Mouse (Mus musculus): Measurements from ENCODE around the gene Mfsd11. TPM values are rescaled to one million over a fixed set of nuclear protein-coding genes. Genes with fewer than 3 reads are reported as not detected.
A peak's percentile ranks its signal among the peaks of the same experiment; 100 is the strongest.
"Not testable (repeated sequence)": the region's sequence is repeated elsewhere in the genome, so short reads cannot be mapped to it uniquely, and the experiment has no call there.

The Mfsd11 gene
- total RNA-seq, 2 experiments from 2014 or later = 39.8 to 49.4 TPM

DNA sequence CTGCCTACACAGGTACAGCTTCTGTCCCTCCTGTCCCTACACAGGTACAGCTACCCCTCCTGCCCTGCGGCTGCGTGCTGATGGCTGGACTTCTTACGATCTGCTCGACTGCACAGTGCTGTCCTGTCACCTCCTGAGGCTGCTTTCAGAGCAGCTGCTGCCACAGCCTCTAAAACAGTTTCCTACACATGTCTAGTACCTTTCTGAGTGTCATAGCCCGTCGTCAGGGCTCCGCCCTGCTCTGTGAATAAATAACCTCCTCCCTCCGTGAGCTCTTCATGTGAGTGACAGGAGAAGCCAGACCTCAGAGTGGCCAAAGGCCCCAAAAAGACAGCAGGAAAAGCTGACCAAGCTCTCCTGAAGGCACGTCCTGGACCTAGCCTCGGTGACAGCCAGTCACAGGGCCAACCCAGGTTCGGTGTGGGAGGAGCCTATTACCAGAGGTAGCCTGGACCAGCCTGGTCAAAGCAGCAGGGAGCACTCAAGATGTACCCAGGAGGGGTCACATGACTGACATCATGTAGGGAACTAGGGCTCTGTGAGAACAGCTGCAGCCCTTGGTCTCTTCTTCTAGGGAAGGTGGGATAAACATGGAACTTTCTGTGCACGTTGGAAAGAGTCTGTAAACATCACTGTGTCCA lies 13.8 kb downstream of the Mfsd11 start:
- intact Hi-C loops (cut with DNase I) = no loop called here
- DNase-seq (ENCODE audit: extremely low spot score in 1 of 2, low spot score in 2 of 2) = no peak

DNA sequence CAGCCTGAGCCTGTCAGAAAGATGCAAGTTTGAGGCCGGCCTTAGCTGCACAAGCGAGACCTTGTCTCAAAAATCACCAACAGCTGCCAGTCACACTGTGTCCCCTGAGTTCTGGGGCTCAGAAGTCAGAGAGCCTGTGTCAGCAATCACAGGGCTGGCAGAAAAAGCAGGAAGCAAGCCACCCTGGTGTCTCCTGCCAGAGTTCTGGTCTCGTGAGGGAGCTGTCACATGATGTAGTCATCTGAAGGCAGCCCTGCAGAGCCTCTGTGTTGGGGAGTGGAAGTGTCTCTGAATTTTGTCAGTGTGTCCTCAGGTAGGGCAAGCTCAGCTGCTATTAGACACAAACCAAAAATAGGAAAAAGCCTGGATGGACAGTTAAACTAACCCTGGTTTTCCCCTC lies 15.9 kb downstream of the Mfsd11 start:
- intact Hi-C loops (cut with DNase I) = no loop called here
- peak in 1 of 2 experiments; percentile 50 for DNase-seq (ENCODE audit: extremely low spot score in 1 of 2, low spot score in 2 of 2)

DNA sequence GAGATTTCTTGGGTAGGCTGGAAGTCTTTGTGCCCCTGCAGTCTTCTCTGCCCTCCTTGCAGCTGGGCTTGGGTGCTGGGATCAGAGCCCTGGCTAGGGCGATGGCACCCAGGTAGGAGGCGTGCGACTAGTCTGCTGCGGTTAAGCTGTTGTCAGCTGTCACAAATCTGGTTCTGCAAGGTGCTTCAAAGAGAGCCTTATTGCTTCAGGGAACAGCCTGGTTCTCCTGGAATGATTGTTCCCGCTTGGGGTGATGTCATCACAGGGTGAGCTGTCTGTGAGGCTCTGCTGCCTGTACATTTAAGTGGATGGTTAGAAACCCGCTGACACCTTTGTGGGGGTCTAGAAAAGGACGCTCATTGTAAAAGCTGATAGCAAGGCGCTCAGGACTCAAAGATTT lies 17.0 kb downstream of the Mfsd11 start:
- DNase-seq (ENCODE audit: extremely low spot score in 1 of 2, low spot score in 2 of 2) = no peak
- intact Hi-C loops (cut with DNase I) = no loop called here

DNA sequence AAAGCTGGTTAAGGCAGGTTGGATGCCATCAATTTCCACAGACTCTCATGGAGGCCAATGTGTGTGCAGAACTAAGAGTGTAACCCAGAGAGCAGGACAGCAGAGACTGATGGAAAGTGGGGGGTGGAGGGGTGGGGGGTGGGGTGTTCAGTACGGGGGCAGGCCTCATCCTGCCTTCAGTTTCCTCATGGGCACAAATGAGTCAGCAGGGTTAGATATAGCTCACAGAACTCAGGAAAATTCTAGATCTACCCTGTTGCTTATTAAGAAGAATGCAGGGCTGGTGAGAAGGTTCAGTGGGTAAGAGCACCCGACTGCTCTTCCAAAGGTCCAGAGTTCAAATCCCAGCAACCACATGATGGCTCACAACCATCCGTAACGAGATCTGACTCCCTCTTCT lies 17.4 kb downstream of the Mfsd11 start:
- intact Hi-C loops (cut with DNase I) = no loop called here
- DNase-seq (ENCODE audit: extremely low spot score in 1 of 2, low spot score in 2 of 2) = no peak

DNA sequence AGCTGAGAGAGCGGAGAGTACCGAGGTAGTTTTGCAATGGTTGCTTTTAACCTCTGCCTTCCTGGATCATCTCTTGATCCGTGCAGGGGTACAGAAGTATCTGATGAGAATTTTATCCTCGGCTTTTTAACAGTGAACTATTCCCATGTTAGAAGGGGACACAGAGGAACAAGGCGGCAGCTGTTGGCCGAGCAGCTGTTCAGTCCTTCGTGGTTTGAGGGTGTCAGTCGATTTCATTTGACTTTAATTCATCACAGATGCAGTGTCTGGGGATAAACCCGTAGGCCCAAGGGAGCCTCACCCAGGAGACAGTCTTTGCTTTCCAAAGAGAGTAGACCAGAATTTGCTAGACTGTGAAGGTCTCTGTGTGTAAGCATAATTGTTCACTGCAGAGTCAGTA lies 19.3 kb downstream of the Mfsd11 start:
- intact Hi-C loops (cut with DNase I) = no loop called here
- no peak for DNase-seq (ENCODE audit: extremely low spot score in 1 of 2, low spot score in 2 of 2)

DNA sequence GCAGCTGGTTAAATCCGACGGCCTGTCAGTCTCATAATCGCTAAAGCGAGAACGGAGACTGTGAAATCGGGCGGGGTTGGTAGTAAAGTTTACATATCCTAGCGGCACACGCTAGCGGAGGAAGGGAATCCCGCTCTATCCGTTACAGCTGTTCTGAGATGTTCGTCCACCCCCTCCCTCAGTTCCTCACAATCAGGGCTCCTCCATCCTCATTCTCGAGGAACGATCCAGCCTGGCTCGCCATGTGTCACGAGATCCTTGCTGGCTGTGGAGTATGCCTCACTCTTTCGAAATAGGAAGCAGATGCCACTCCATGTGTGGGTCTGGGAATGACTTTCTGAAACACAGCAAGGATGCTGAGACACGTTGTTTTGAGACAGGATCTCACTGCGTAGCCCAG lies 21.7 kb downstream of the Mfsd11 start:
- intact Hi-C loops (cut with DNase I) = no loop called here
- DNase-seq (ENCODE audit: extremely low spot score in 1 of 2, low spot score in 2 of 2) = peak in 1 of 2 experiments; percentile 43

DNA sequence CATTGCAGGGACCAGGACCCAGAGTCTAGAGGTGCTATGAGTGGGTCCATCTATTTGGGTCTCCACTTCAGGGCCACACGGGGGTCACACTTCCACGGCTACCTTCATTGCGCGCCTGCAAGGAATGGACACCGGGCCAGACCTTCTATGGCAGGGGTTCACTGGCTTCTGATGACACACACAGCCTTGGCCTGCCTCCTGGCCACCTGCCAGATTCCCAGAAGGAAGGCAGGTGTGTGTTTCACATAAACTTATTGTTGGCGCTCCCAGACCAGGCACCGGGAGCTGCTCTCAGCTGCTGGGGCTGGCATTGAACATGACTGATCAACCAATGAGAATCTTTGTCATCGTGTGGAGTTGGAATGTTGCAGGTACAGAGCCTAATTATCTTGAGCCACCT lies 26.2 kb downstream of the Mfsd11 start:
- peak in 1 of 2 experiments; percentile 43 for DNase-seq (ENCODE audit: extremely low spot score in 1 of 2, low spot score in 2 of 2)
- intact Hi-C loops (cut with DNase I) = no loop called here

DNA sequence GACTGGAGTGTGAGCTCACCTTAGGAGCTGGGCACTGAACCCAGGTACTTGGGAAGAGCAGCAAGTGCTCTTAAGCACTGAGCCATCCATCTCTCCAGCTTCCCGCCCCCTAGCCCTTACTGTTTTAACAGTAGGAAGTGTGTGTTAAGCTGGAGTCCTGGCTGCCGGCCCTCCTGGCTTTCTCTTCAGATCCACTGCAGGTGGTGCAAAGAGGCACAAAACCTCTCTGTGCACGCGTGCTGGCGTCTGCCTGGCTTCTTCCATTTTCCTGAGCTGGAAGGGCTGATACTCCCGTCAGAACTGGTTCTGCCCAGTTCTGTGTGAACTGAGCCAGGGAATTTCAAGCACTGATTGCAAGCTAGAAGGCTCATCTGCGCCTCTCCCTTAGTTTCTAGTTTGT lies 28.6 kb downstream of the Mfsd11 start:
- intact Hi-C loops (cut with DNase I) = no loop called here
- DNase-seq (ENCODE audit: extremely low spot score in 1 of 2, low spot score in 2 of 2) = peak in 1 of 2 experiments; percentile 12

DNA sequence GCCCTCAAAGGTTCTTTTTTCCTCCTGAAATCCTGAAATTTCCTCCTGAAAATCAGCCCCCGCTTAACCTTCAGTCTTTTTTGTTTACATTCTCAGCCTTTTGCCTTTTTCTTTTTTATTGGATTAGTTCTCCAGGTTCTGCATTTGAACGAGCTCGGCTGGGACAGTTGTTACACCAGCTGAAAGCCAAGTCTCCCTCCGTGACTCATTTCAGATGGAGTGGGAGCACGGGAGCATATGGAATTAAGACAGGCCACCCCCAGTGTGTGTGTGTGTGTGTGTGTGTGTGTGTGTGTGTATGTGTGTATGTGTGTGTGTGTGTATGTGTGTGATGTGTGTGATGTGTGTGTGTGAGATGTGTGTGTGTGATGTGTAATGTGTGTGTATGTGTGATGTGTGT lies 29.2 kb downstream of the Mfsd11 start:
- DNase-seq (ENCODE audit: extremely low spot score in 1 of 2, low spot score in 2 of 2) = no peak
- intact Hi-C loops (cut with DNase I) = no loop called here

DNA sequence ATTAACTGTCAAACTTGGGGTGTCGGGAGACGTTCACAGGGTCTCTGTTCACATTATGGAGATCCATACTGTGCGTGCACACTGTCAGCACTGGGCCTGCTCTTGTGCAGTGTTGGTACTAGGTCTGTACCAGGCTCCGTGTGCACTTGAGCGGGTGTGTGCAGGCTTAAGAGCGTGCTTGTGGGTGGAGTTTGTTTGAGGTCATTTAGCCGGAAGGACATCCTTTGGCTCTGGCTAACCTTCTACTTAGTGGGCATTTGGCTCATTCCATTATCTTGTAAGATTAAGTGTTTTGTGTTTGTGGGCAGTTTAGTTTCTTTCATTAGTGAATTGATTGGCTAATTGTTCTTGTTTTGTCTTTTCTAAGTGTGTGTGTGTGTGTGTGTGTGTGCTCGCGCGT lies 30.2 kb downstream of the Mfsd11 start:
- intact Hi-C loops (cut with DNase I) = no loop called here
- no peak for DNase-seq (ENCODE audit: extremely low spot score in 1 of 2, low spot score in 2 of 2)

DNA sequence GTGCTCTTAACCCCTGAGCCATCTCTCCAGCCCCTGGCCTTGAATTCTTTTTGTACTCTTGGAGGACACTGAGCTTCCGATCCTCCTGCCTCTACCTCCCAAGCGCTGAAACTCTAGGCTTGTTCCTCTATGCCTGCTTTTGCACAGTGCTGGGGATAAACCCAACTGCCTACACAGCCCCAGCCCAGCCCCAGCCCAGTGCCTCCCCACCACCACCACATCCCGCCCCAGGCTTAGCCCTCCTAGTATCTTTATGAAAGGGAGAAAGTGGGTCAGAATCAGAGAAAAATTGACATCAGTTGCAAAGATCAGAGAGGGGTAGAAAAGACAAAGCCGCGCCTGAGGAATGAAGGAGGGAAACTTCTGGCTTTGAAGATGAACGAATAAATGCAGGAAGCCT lies 31.8 kb downstream of the Mfsd11 start:
- intact Hi-C loops (cut with DNase I) = loop anchor here (2.0 kb wide), 1 partner anchor 173 kb away; no protein-coding TSS in a partner anchor
- DNase-seq (ENCODE audit: extremely low spot score in 1 of 2, low spot score in 2 of 2) = no peak

DNA sequence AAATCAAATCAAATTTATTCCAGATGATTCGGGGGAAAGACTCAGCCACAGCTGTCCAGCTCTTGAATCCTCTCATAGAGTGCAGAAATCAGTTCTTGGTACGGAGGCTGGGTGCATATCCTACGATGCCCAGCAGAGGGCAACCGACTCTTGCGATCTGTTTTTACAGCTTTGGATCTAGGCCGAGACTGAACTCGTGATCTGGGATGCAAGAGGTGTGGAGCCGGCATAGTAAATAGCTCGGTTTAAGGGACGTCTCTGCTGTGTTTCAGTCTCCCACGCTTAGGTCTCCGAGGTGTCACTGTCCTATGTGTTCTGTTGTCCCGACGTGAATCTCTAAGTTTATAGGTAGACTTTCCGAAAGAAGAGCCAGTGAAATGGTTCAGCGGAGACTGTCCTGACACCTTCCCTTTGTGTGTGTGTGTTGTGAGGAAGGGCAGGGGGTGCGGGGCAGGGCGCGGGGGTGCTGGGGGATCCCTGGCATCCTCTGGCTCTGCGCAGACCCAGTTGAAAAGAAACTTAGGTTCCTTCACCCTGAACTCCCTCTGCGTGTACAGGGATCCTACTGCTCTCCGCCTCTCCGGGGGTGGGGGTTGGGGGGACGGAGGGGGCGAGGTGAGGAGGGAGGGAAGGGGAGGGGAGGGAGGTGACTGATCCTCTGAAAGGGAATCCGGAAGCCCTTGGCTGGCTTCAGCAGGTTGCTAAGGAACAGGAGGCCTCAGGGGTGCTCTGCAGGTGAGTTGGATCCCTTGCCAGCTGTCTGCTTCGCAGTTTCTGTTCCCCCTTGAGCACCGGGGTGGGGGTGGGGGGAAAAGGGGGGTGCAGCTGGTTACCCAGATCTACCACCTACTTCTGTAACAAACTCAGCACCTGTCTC lies 33.3 kb downstream of the Mfsd11 start:
- intact Hi-C loops (cut with DNase I) = loop anchor here (2.0 kb wide), 1 partner anchor 171 kb away; no protein-coding TSS in a partner anchor
- DNase-seq (ENCODE audit: extremely low spot score in 1 of 2, low spot score in 2 of 2) = peak; percentile 73 to 74

DNA sequence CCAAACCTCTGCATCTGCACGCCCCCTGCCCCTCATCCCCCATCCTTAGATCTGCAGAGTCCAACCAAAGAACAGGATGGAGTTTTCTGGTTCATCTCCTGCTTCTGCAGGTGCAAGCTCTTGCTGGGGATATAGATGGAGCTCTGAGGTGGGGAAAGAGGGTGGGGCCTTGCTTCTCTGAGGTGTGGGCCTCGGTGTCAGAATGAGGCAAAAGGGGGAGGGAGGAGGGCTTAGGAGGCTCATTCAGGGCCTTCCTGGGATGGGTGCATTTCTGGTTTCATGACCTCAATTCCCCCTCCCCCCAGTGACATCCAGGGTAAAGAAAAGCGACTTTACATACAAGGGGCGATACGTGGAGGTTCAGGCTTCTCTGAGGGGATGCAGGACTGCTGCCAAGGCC lies 34.9 kb downstream of the Mfsd11 start:
- intact Hi-C loops (cut with DNase I) = no loop called here
- DNase-seq (ENCODE audit: extremely low spot score in 1 of 2, low spot score in 2 of 2) = no peak

DNA sequence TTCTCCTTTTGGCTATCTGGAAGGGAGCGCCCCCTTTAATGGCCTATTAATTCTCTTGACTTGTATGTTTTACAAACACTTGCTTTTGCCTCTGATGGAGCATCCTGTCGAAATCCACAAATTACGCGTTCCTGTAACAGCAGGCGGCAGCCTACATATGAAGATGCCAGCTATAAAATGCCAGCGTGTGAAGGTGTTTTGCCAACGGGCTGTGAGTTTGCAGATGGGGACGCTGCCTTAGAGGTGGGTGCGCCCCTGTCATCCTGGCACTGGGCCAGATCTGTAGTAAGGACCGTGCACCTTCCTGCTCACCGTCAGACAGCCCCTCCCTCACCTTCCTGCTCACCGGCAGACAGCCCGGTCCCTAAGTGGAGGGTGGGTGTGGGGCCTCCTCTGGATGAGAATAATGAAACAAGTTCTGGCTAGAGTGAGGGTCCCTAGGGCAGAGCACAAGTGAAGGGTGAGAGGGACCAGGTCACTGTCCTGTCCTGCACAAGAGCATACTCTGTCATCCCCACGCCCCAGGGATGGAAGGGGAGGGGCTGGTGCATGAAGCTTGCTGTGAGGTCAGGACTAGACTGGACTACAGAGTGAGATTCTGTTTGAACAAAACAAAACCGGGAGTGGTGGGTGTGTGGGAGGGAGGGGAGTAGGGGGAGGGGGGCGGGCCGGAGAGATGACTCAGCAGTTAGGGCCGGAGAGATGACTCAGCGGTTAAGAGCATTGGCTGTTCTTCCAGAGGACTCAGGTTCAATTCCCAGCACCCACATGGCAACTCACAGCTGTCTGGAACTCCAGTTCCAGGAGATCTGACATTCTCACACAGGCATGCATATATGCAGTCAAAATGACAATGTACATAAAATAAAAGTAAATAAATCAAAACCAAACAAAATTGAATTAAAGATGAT lies 41.5 kb downstream of the Mfsd11 start:
- DNase-seq (ENCODE audit: extremely low spot score in 1 of 2, low spot score in 2 of 2) = peak in 1 of 2 experiments; percentile 50
- intact Hi-C loops (cut with DNase I) = no loop called here

DNA sequence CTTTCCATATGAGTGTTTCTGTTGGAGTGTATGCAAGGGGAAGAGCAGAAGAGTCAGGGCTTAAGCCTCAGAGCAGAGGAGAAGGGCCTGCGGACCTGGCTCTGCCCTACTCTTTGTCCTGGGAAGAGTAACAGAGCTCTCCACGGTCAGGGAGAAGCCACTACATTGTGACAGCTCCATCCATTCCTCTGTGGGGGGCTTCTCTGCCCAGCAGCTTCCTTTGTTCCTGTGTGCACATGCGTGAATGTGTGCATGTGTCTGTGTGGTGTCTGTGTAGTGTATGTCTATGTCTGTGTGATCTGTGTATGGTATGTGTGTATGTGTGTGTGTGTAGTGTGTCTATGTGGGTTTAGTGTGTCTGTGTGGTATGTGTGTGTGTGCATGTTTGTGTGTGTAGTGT lies 43.2 kb downstream of the Mfsd11 start:
- intact Hi-C loops (cut with DNase I) = no loop called here
- DNase-seq (ENCODE audit: extremely low spot score in 1 of 2, low spot score in 2 of 2) = no peak

DNA sequence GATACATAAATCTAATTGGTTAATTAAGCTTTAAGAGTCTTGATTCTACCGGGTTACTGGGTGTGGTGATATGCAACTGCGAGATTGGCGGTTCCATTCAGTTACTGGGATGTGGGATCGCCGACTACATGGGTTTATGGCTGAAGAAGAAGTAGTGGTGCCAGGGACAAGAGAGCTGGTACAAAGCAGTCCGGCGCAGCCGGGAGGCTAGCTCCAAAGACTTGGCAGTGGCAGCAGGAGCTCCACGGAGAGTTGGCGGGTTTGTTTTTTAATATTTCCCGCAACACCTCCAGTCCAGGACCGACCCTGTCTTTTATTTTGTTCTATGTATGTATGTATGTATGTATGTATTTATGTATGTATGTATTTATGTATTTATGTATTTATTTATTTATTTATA lies 47.0 kb downstream of the Mfsd11 start:
- intact Hi-C loops (cut with DNase I) = no loop called here
- no peak for DNase-seq (ENCODE audit: extremely low spot score in 1 of 2, low spot score in 2 of 2)

DNA sequence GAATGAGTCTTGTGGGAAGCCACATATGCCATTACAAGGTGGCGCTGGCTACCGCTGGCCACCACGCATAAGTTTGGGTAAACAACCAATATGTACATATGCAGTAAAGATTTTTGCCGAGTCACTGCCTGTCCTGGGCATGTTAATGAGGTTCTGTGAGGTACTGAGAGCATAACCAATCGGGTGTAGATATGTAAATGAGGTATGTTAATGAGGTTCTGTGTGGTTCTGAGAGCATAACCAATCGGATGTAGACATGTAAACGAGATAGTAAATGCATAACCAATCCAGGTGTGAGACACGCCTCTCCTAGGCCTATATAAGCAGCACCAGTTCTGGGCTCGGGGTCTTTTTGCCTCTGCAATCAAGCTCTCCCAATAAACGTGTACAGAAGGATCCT lies 50.3 kb downstream of the Mfsd11 start:
- DNase-seq (ENCODE audit: extremely low spot score in 1 of 2, low spot score in 2 of 2); intact Hi-C loops (cut with DNase I): not testable (repeated sequence)

DNA sequence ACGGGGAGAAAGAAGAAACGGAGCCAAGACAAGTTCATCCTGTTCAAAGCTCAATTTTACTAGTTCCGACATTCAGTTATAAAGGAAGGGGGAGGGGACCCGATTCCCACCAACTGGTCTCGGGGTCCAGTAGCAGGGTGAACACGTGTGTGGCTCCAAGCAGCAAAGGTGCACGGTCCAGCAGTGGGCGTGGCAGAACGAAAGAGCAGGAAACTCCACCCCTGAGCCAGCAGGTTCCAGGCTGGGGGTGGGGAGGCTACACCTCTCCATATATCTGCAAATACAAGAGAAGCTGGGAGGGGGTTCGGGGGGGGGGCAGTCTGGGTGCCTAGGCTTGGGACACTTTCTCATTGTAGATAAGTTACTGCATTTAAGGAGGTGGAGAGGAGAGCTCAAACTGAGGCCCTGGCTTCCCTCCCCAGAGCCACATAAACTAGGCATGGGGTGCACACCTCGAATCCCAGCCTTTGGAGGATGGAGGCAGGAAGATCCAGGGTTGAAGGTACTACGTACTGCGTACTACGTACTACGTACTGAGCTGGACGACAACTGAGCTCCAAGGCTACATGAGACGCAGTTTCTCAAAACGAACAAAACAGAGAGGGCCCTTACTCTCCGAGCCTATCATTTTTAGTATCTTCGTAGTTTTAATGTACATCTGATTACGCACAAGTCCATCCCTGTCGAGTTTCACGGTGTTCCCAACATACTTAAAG lies 53.7 kb downstream of the Mfsd11 start:
- intact Hi-C loops (cut with DNase I) = no loop called here
- DNase-seq (ENCODE audit: extremely low spot score in 1 of 2, low spot score in 2 of 2) = no peak

DNA sequence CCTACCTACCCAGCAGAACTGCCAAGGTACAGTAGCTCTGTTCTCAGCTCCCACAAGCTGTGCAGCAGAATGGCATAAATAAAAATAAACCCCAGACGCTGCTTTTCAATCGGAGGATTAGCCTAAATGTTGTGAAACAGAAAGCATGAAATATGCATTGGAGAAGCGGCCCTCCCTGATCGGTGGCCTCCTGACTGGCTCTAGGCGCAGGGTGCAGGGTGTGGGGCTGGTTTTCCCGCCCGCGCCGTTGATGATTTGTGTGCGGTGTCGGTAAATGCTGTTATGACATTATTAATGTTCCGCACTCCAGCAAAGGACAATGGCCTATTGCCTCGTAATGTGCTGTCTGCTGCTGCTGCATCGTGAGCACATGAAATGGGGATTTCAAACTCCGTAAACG lies 61.3 kb downstream of the Mfsd11 start:
- DNase-seq (ENCODE audit: extremely low spot score in 1 of 2, low spot score in 2 of 2) = no peak
- intact Hi-C loops (cut with DNase I) = loop anchor here (10.0 kb wide), 1 partner anchor 261 kb away; no protein-coding TSS in a partner anchor
